Mouse (Mus musculus) cortical plate, adult 2 months (tissue): ENCODE results near the gene Ptbp3. TPM values are rescaled to one million over a fixed set of nuclear protein-coding genes. Genes with fewer than 3 reads are reported as not detected.

Source experiments
- H3K27ac ChIP-seq: fragments of 200-500 bp; 2 replicates; pipeline ENCODE4 v1.5.1; 2012; ENCODE audit warnings: low read length, control low read depth, inconsistent platforms; ENCODE audit not compliant: insufficient read depth
- H3K4me1 ChIP-seq: fragments of 200-500 bp; 2 replicates; pipeline ENCODE4 v1.6.1; 2011; ENCODE audit warnings: low read length; ENCODE audit not compliant: control insufficient read depth, insufficient read depth
- H3K4me3 ChIP-seq: fragments of 200-500 bp; 2 replicates; pipeline ENCODE4 v1.5.1; 2011; ENCODE audit warnings: mild to moderate bottlenecking, low read length, control low read depth; ENCODE audit not compliant: insufficient read depth
- CTCF ChIP-seq: fragments of 200-500 bp; IDR thresholded peaks from 2 replicates; pipeline ENCODE4 v1.5.1; 2011; ENCODE audit warnings: mild to moderate bottlenecking, control low read depth, low read length; ENCODE audit not compliant: insufficient read depth; ENCODE audit errors: extremely low read depth
- POLR2A ChIP-seq: fragments of 200-500 bp; IDR thresholded peaks from 2 replicates; pipeline ENCODE4 v1.6.1; 2011; ENCODE audit warnings: mild to moderate bottlenecking, low read length, control low read depth; ENCODE audit not compliant: insufficient read depth; ENCODE audit errors: extremely low read depth
- polyA plus RNA-seq: library from polyadenylated mRNA; depleted of rRNA; stranded (reverse); fragments of >200 nt; gene quantifications from 2 replicates; pipeline ENCODE4 v1.2.3, GENCODE M21; 2012

Ptbp3 gene
- polyA plus RNA-seq, 1 experiment: 9.5 TPM

DNA sequence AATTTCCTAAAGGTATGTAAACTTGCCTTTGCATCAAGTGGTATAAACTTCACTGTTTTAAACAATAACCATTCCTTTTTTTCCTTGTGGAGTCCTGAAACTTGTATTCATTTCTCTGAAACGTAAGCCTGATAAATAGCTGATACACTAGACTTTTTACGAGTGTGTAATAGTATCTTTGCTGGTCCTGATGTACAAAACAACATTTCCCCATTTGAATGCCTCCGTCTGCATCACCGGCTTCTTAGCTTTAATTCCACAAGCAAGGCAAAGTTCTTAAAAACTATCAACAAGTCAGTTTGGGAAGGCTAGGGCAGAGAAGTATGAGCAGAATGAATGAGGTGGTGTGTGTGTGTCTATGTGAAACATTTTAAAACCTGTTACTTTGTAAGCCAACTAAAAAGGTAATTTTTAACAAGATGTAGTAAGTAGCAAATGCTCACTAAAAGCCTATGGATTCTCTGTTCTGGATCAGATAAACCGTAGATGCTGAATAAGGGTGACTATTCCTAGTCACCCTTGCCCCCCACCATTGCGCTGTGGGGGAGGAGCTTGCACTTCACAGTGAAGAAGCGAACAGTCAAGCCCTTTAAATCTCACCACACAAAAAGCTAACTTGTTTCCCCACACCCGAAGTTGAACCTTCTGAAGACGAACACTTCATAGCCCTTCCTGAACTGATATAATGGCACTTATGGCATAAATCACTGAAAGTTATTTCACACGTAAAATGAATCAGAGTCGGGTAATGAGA lies 1.9 kb downstream of the Ptbp3 start:
- no peak for TF ChIP-seq CTCF
- H3K27ac ChIP-seq: no peak overlapping the region
- peak overlapping the region; percentile 77 for H3K4me3 ChIP-seq

DNA sequence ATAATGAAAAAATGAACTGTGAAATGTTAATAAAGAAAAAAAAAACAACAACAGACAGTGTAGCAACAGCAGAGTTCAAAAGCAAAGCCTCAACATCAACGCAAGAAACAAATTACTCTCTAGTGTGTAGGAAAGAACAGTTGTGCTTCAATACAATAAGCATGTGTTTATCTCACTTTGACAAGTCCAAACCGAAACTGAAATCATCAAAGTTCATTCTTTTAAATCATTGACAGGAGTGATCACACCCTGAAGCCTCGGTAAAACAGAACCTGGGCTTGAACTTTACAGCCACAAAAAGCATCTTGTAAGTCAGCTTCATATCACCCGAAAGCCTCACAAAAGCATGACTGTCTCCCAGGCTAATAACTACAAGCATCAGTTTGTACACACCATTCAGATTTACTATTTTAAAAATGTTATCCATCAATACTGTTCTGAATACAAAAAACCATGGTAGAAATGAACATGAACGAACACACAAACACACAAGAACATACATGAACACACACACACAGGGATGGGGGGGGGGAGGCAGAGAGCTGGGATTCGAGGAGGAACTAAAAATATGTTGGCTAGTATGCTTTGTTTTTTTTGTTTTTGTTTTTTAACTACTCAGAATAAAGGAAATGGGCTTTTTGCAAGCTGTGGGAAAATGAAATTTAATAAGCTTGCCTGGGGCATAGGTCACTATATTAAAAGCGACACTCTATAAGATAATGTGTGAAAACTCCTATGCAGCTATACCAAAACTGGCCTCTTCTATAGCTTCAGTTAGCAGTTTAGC lies 2.7 kb downstream of the Ptbp3 start:
- Histone ChIP-seq H3K27ac (no peak overlapping the region), H3K4me1 (no peaks in the 10 kb centered on the region), H3K4me3 (no peak overlapping the region; the same call in 1 of the 2 replicates)
- TF ChIP-seq POLR2A: no peak
- TF ChIP-seq CTCF: no peak

More for the DNA sequence above, 1.9 kb downstream of the Ptbp3 start:
- no peaks in the 10 kb centered on the region for H3K4me1 ChIP-seq

DNA sequence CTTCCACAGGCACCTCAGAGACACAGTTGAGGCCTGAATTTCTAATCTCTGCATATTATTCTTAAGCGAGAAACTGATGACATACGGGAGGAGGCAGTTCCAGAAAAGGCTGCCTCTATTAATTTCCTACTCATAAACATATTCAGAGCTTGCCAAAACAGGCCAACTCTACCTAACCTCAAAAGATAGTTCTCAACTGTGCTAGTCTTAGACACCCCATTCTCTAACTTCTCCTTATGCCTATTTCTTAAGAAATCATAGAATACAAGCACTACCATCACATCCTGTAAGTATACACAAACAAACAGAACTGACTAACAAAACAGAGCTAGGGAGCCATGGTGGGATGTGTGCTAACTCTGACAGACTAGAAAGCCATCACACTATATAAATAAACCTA lies 4.5 kb downstream of the Ptbp3 start:
- Histone ChIP-seq H3K4me3 (no peak overlapping the region), H3K4me1 (no peaks in the 10 kb centered on the region), H3K27ac (no peak overlapping the region)
- no peak for TF ChIP-seq POLR2A
- no peak for TF ChIP-seq CTCF

- no peak overlapping the region for H3K4me3 ChIP-seq
- no peak overlapping the region for H3K27ac ChIP-seq
- no peak for TF ChIP-seq POLR2A
- TF ChIP-seq CTCF: no peak
- H3K4me1 ChIP-seq: no peaks in the 10 kb centered on the region
These were observed 6.2 kb downstream of the Ptbp3 start for GRCm38 (mm10) chr4:59543006-59543405.

GRCm38 (mm10) chr4:59536281-59536680 lies 12.9 kb downstream of the Ptbp3 start:
- no peak overlapping the region for H3K4me3 ChIP-seq
- no peak for TF ChIP-seq CTCF
- no peak for TF ChIP-seq POLR2A
- H3K27ac ChIP-seq: no peak overlapping the region
- H3K4me1 ChIP-seq: no peaks in the 10 kb centered on the region

GRCm38 (mm10) chr4:59535624-59536023 lies 13.5 kb downstream of the Ptbp3 start:
- no peak for TF ChIP-seq POLR2A
- no peak for TF ChIP-seq CTCF
- no peak overlapping the region for H3K4me3 ChIP-seq
- H3K4me1 ChIP-seq: no peaks in the 10 kb centered on the region
- no peak overlapping the region for H3K27ac ChIP-seq

DNA sequence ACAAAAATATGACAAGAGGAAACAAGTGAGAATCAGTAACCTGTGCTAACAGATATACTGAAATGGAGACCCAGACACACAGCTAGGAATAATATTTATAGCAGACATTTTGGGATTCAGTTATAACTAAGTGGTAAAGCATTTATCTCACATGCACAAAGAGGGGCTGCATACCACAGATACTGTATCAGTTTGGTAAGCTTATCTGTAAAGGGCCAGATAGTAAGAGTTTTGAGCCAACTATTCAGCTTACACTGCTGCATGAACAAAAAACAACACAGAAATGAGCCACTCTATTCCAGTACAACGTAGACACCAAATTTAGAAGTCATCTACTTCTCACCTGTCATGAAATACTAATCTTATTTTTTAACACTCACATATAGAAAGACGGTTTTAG lies 15.9 kb downstream of the Ptbp3 start:
- no peak for TF ChIP-seq CTCF
- no peak for TF ChIP-seq POLR2A
- H3K27ac ChIP-seq: no peak overlapping the region

GRCm38 (mm10) chr4:59531172-59531571 lies 18.0 kb downstream of the Ptbp3 start:
- no peak for TF ChIP-seq CTCF
- H3K4me3 ChIP-seq: no peak overlapping the region
- no peaks in the 10 kb centered on the region for H3K4me1 ChIP-seq
- no peak overlapping the region for H3K27ac ChIP-seq

More for the DNA sequence above, 15.9 kb downstream of the Ptbp3 start:
- Histone ChIP-seq H3K4me3 (no peak overlapping the region), H3K4me1 (no peaks in the 10 kb centered on the region)

DNA sequence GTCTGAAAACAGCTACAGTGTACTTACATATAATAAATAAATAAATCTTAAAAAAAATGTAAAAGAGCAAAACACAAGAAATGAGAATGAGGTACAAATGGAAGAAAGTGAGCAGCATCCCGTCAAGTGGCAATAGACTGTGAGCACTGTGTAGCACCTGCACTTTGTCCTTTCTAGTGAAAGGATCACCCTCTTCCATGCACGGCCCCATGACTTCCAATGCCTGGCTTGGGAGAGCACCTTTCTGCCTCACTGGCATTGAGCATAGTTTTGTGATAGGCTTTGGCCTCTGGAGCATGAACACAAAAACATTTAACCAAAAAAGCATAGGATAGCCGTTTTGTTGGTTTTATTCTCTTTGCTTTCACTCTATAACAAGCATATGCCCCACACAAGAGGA lies 21.7 kb downstream of the Ptbp3 start:
- no peak for TF ChIP-seq CTCF
- TF ChIP-seq POLR2A: no peak
- Histone ChIP-seq H3K4me3 (no peak overlapping the region), H3K27ac (no peak overlapping the region), H3K4me1 (no peaks in the 10 kb centered on the region)

DNA sequence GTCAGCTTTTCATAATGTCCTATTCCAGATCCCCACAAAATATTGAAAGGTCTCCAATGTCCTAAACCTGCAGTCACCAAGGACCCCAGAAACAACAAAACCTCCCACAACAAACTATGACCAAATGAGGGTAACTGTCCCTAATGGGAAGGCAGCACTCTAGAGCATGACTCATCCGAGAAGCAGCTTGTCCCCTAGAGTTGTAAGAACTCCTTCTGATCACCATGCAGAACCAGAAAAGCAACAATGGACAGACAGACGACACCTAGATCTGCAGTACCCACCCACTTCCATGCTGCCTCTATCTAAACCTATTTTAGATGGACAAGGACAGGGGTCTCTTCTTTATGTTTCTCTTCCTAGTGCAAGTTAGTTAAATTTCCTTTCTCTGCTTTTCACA lies 22.4 kb downstream of the Ptbp3 start:
- Histone ChIP-seq H3K4me1 (no peaks in the 10 kb centered on the region; the same call in 1 of the 2 replicates), H3K27ac (no peak overlapping the region), H3K4me3 (no peak overlapping the region)
- TF ChIP-seq POLR2A (no peak), CTCF (no peak)
